Mouse (Mus musculus) liver, adult 2 months (tissue): Measurements from ENCODE around the gene Cryzl2. TPM values are rescaled to one million over a fixed set of nuclear protein-coding genes. Genes with fewer than 3 reads are reported as not detected.

ENCODE experiments used
- DNase-seq: peaks from one replicate; pipeline ENCODE4 v3.0.0-alpha.2; 2011; ENCODE audit warnings: low read depth, low spot score; ENCODE audit errors: extremely low read depth
- H3K27ac ChIP-seq: fragments of 200-500 bp; replicated peaks from 2 replicates; pipeline ENCODE4 v1.5.1; 2012; ENCODE audit warnings: low read depth, mild to moderate bottlenecking, control low read depth, inconsistent platforms, low read length; ENCODE audit not compliant: insufficient read depth
- H3K27me3 ChIP-seq: fragments of 200-500 bp; 2 replicates; pipeline ENCODE4 v1.6.1; 2012; ENCODE audit warnings: mild to moderate bottlenecking, moderate library complexity, low read length, inconsistent platforms; ENCODE audit not compliant: control insufficient read depth, insufficient read depth
- H3K36me3 ChIP-seq: fragments of 200-500 bp; 2 replicates; pipeline ENCODE4 v1.6.1; 2012; ENCODE audit warnings: low read length, inconsistent platforms; ENCODE audit not compliant: control insufficient read depth, insufficient read depth
- H3K4me1 ChIP-seq: fragments of 200-500 bp; 2 replicates; pipeline ENCODE4 v1.6.1; 2011; ENCODE audit warnings: low read length; ENCODE audit not compliant: control insufficient read depth, insufficient read depth
- H3K4me3 ChIP-seq: fragments of 200-500 bp; 2 replicates; pipeline ENCODE4 v1.5.1; 2011; ENCODE audit warnings: low read depth, mild to moderate bottlenecking, control low read depth, low read length, moderate library complexity; ENCODE audit not compliant: insufficient read depth
- H3K79me2 ChIP-seq: fragments of 200-500 bp; 2 replicates; pipeline ENCODE4 v1.6.1; 2012; ENCODE audit warnings: inconsistent platforms, mild to moderate bottlenecking, low read length, moderate library complexity; ENCODE audit not compliant: control insufficient read depth, insufficient read depth
- H3K9ac ChIP-seq: fragments of 200-500 bp; 2 replicates; pipeline ENCODE4 v1.6.1; 2012; ENCODE audit warnings: low read depth, mild to moderate bottlenecking, control low read depth, inconsistent platforms, low read length
- CTCF ChIP-seq: fragments of 200-500 bp; IDR thresholded peaks from 2 replicates; pipeline ENCODE4 v1.5.1; 2011; ENCODE audit warnings: low read depth, low read length, control low read depth
- POLR2A ChIP-seq: fragments of 200-500 bp; IDR thresholded peaks from 2 replicates; pipeline ENCODE4 v1.6.1; 2011; ENCODE audit warnings: low read length, control low read depth; ENCODE audit not compliant: insufficient read depth; ENCODE audit errors: extremely low read depth
- WGBS: fragments of 180-500 bp; shearing (Covaris S2); methylation state at CpG from one replicate; pipeline ENCODE4 v1.1.7; 2018; 5-methylcytosine and 5-hydroxymethylcytosine counted together
- polyA plus RNA-seq: library from polyadenylated mRNA; depleted of rRNA; stranded (reverse); fragments of >200 nt; gene quantifications from 2 replicates; pipeline ENCODE4 v1.2.3, GENCODE M21; 2012
- total RNA-seq: library from RNA; depleted of rRNA; stranded (reverse); fragments of >200 nt; gene quantifications from 2 replicates; pipeline ENCODE4 v1.2.3, GENCODE M21; 2014

The Cryzl2 gene
- total and polyA plus RNA-seq, 2 experiments: 22.7 to 31.0 TPM

DNA sequence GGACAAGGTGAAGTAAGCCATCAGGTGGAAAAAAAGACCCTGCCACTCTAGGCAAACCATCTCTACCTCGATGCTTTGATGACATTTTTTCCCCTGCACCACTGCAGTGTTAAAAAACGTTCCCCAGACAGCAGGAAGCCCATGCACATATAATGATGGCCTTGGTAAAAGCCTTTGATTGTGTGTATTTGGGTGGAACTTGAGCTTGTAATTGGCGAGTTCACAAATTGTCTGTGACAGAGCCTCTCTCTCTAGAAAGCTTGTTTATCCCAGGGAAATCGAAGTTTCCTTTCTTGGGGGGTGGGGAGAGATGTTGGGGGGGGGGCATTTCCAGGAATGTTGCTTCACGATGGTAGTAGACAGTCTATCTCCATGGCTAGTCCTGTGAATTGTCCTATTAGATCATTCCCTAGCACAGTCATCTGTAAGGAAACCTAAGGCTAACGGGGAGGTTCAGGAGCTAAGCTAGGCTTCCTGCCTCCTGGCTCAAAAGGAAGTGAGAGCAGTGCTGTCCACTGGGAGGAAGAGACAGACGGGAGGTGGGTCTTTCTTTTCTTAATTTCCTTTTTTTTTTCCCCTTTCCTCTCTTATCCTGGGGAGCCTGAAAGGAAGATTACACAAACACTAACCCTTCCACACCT lies 10.1 kb upstream of the Cryzl2 start:
- H3K27ac ChIP-seq: peak overlapping the region; percentile 70
- TF ChIP-seq CTCF (no peak), POLR2A (no peak)
- H3K36me3 ChIP-seq: no peaks in the 10 kb centered on the region
- H3K27me3 ChIP-seq: no peaks in the 10 kb centered on the region
- DNase-seq: no peak
- H3K79me2 ChIP-seq: no peaks in the 10 kb centered on the region
- 52% methylated on average over 7 of the region's 7 CpGs for WGBS
- peaks cover 5% of the 10 kb centered on the region; the same call in 1 of the 2 replicates for H3K4me1 ChIP-seq
- no peak overlapping the region for H3K9ac ChIP-seq
- H3K4me3 ChIP-seq: no peak overlapping the region

DNA sequence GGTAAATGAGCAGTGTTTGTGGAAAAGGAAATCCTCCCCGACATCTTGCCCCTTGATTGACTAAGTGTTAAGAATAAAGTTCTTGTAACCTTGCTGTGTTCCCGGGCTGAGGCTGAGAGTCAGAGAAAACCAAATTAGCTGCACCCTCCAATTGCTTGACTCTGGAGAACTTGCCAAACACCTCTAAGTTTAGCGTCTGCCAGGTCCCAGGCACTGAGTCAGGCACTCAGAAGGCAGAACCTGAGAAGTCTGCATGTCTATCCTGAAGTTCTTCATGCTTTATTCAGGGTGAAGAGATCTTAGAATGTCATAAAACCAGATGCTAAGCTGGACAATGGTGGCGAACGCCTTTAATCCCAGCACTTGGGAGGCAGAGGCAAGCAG lies 9.6 kb upstream of the Cryzl2 start:
- no peak overlapping the region for H3K4me3 ChIP-seq

DNA sequence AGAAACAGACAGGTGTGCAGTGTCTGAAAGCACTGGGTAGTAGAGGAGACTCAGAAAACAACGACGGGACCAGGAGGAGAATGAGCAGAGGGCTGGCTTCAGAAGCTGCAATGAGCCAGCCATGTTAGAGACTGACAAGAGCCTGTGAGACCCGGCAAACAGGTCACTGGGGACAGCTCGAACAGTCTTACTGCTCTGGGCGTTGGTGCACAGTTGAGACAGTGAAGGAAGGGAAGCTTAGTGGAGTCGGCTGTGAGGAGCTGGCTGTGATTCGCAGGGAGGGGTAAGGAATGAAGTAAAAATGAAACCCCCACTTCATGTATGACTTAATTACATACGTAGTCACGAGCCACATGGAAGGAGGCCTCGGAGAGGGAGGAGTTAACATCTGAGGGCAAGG lies 8.8 kb upstream of the Cryzl2 start:
- no peak for TF ChIP-seq POLR2A
- no peak for TF ChIP-seq CTCF
- 28% methylated on average over 10 of the region's 10 CpGs for WGBS
- no peak for DNase-seq
- Histone ChIP-seq H3K9ac (no peak overlapping the region), H3K79me2 (no peaks in the 10 kb centered on the region), H3K4me1 (peaks cover 5% of the 10 kb centered on the region; the same call in 1 of the 2 replicates), H3K36me3 (no peaks in the 10 kb centered on the region), H3K27ac (peak overlapping the region; percentile 58), H3K27me3 (no peaks in the 10 kb centered on the region), H3K4me3 (no peak overlapping the region)

More for the DNA sequence above, 9.6 kb upstream of the Cryzl2 start:
- no peaks in the 10 kb centered on the region for H3K27me3 ChIP-seq
- H3K27ac ChIP-seq: peak overlapping the region; percentile 70
- H3K9ac ChIP-seq: no peak overlapping the region
- no peaks in the 10 kb centered on the region for H3K79me2 ChIP-seq
- no peak for TF ChIP-seq CTCF
- TF ChIP-seq POLR2A: no peak
- no peaks in the 10 kb centered on the region for H3K36me3 ChIP-seq
- 69% methylated on average over 5 of the region's 5 CpGs for WGBS
- H3K4me1 ChIP-seq: peaks cover 5% of the 10 kb centered on the region; the same call in 1 of the 2 replicates
- DNase-seq: no peak

DNA sequence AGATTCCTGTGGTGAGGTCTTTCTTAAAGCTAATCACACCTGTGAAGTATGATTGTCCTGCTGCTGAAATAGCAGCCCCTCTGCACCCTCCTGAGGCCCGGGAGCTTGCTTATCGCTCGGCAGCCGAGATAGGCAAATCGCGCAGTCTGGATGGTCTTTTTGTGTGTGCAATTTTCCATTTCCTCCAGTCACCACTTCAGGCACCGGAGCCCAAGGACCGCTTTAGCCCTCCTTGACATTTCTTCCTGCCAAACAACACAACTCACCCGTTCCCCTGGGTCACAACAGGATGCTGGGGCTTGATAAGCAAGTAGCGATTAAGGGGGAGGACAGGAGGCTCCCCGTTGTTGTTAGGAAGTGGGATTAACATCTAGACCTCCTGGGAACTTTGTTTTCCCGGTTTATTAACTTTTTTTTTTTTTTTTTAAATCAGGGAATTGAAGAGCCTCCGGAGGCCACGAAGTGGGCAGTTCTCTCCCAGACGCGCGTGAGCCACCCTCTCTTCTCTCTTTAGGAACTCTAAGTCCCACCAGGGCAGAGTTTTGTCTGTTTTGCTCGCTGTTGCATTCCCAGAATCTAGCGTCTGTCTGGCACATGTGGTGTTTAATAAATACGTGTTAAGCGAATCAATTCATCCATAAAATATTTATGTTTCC lies 8.3 kb upstream of the Cryzl2 start:
- DNase-seq: peak; percentile 26
- no peaks in the 10 kb centered on the region for H3K79me2 ChIP-seq
- peaks cover 5% of the 10 kb centered on the region; the same call in 1 of the 2 replicates for H3K4me1 ChIP-seq
- H3K36me3 ChIP-seq: no peaks in the 10 kb centered on the region
- 30% methylated on average over 21 of the region's 21 CpGs for WGBS
- TF ChIP-seq CTCF (no peak), POLR2A (no peak)
- no peak overlapping the region for H3K9ac ChIP-seq
- H3K27ac ChIP-seq: peak overlapping the region; percentile 58
- H3K4me3 ChIP-seq: no peak overlapping the region
- no peaks in the 10 kb centered on the region for H3K27me3 ChIP-seq

DNA sequence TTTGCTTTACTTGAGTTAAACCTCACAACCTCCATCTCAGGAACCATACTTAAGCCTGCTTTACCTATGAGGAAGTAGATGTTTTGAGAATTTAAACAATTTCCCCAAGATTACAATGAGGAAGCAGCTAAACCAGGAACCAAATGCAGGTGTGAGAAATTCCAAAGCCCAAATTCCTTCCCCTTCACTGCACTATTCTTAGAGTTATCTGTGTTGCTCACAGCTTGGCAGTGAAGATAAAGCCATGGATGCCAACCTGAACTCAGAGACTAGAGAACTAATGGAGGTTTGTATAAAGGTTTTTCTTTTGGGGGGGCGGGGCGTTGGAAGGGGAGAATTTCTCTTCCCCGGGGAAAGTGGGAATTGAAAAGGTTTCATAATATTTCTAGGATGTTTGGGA lies 6.1 kb upstream of the Cryzl2 start:
- no peak for DNase-seq
- no peaks in the 10 kb centered on the region for H3K79me2 ChIP-seq
- TF ChIP-seq POLR2A: no peak
- no peak for TF ChIP-seq CTCF
- WGBS: 73% methylated on average over 3 of the region's 3 CpGs
- no peak overlapping the region for H3K9ac ChIP-seq
- peaks cover 2% of the 10 kb centered on the region; the same call in 1 of the 2 replicates for H3K4me1 ChIP-seq
- no peaks in the 10 kb centered on the region for H3K36me3 ChIP-seq
- H3K27me3 ChIP-seq: no peaks in the 10 kb centered on the region
- H3K4me3 ChIP-seq: no peak overlapping the region
- H3K27ac ChIP-seq: no peak overlapping the region
